Mouse (Mus musculus) neural tube, embryonic 13.5 days (tissue): ENCODE measurements around the gene Cxcl1. TPM values are rescaled to one million over a fixed set of nuclear protein-coding genes. Genes with fewer than 3 reads are reported as not detected.

ENCODE experiments used
- ATAC-seq: fragments of 200-750 bp; cut with Nextera tagmentation; 2 replicates; pipeline ENCODE4 v1.8.0; 2017; ENCODE audit warnings: low read depth, mild to moderate bottlenecking, moderate TSS enrichment, moderate library complexity
- H3K27ac ChIP-seq: fragments of 300-500 bp; sonication (generic); replicated peaks from 2 replicates; pipeline ENCODE4 v1.5.1; 2015; ENCODE audit warnings: moderate library complexity, mild to moderate bottlenecking, inconsistent platforms
- H3K27me3 ChIP-seq: fragments of 300-500 bp; sonication (generic); 2 replicates; pipeline ENCODE4 v1.6.1; 2015; ENCODE audit warnings: mild to moderate bottlenecking, inconsistent platforms
- H3K36me3 ChIP-seq: fragments of 300-500 bp; sonication (generic); 2 replicates; pipeline ENCODE4 v1.6.1; 2015; ENCODE audit warnings: mild to moderate bottlenecking, inconsistent platforms
- H3K4me1 ChIP-seq: fragments of 300-500 bp; sonication (generic); replicated peaks from 2 replicates; pipeline ENCODE4 v1.6.1; 2015; ENCODE audit warnings: inconsistent platforms
- H3K4me2 ChIP-seq: fragments of 300-500 bp; sonication (generic); 2 replicates; pipeline ENCODE4 v1.6.1; 2015; ENCODE audit warnings: inconsistent platforms, mild to moderate bottlenecking, moderate library complexity
- H3K4me3 ChIP-seq: fragments of 300-500 bp; sonication (generic); 2 replicates; pipeline ENCODE4 v1.5.1; 2015; ENCODE audit warnings: mild to moderate bottlenecking, inconsistent platforms
- H3K9ac ChIP-seq: fragments of 300-500 bp; sonication (generic); 2 replicates; pipeline ENCODE4 v1.6.1; 2015; ENCODE audit warnings: moderate library complexity, mild to moderate bottlenecking, inconsistent platforms
- H3K9me3 ChIP-seq: fragments of 300-500 bp; sonication (generic); 2 replicates; pipeline ENCODE4 v1.6.1; 2016; ENCODE audit warnings: inconsistent platforms
- WGBS: fragments of 180-500 bp; shearing (Covaris S2); methylation state at CpG from one replicate; pipeline ENCODE4 v1.1.7; 2015; 5-methylcytosine and 5-hydroxymethylcytosine counted together
- polyA plus RNA-seq: library from polyadenylated mRNA; unstranded; fragments of >200 nt; fragmentation: Nextera tagmentation; extraction: Ambion mirVana; gene quantifications from 2 replicates; pipeline ENCODE4 v1.2.1, GENCODE M21; 2015

Gene Cxcl1
- polyA plus RNA-seq, 1 experiment from 2014 or later: not detected

- Histone ChIP-seq H3K9me3 (no peaks in the 10 kb centered on the region), H3K4me2 (no peak overlapping the region), H3K9ac (no peak overlapping the region), H3K27me3 (no peaks in the 10 kb centered on the region), H3K4me1 (peaks cover 10% of the 10 kb centered on the region; the same call in 1 of the 2 replicates), H3K27ac (no peak overlapping the region), H3K36me3 (no peaks in the 10 kb centered on the region), H3K4me3 (no peak overlapping the region)
- WGBS: 73% methylated on average over 3 of the region's 3 CpGs
- no peak for ATAC-seq
These were observed 6.4 kb downstream of the Cxcl1 start for GRCm38 (mm10) chr5:90897429-90897828.

- Histone ChIP-seq H3K9ac (no peak overlapping the region), H3K36me3 (no peaks in the 10 kb centered on the region), H3K9me3 (no peaks in the 10 kb centered on the region), H3K4me2 (no peak overlapping the region), H3K4me3 (no peak overlapping the region), H3K4me1 (peaks cover 22% of the 10 kb centered on the region), H3K27me3 (peaks cover 8% of the 10 kb centered on the region), H3K27ac (no peak overlapping the region)
- WGBS: 82% methylated on average over 5 of the region's 5 CpGs
- ATAC-seq: no peak
These were observed 8.3 kb downstream of the Cxcl1 start for GRCm38 (mm10) chr5:90899308-90899707.

- no peak overlapping the region for H3K4me3 ChIP-seq
- H3K9ac ChIP-seq: no peak overlapping the region
- H3K9me3 ChIP-seq: no peaks in the 10 kb centered on the region
- peaks cover 16% of the 10 kb centered on the region for H3K27me3 ChIP-seq
- no peak for ATAC-seq
- 51% methylated on average over 7 of the region's 7 CpGs for WGBS
- H3K36me3 ChIP-seq: no peaks in the 10 kb centered on the region
- H3K27ac ChIP-seq: no peak overlapping the region
- H3K4me2 ChIP-seq: no peak overlapping the region
- peaks cover 22% of the 10 kb centered on the region for H3K4me1 ChIP-seq
These were observed 9.1 kb downstream of the Cxcl1 start for GRCm38 (mm10) chr5:90900147-90900546.

GRCm38 (mm10) chr5:90900688-90901087 lies 9.6 kb downstream of the Cxcl1 start:
- no peaks in the 10 kb centered on the region for H3K9me3 ChIP-seq
- H3K4me1 ChIP-seq: peaks cover 22% of the 10 kb centered on the region
- no peaks in the 10 kb centered on the region for H3K36me3 ChIP-seq
- peaks cover 16% of the 10 kb centered on the region for H3K27me3 ChIP-seq
- H3K4me2 ChIP-seq: no peak overlapping the region
- no peak overlapping the region for H3K4me3 ChIP-seq
- H3K9ac ChIP-seq: no peak overlapping the region
- ATAC-seq: no peak
- WGBS: 74% methylated on average over 7 of the region's 7 CpGs
- no peak overlapping the region for H3K27ac ChIP-seq

- Histone ChIP-seq H3K9me3 (no peaks in the 10 kb centered on the region), H3K9ac (peak overlapping the region; percentile 54; the same call in 1 of the 2 replicates), H3K27me3 (peaks cover 20% of the 10 kb centered on the region), H3K27ac (no peak overlapping the region), H3K36me3 (no peaks in the 10 kb centered on the region), H3K4me3 (peak overlapping the region; percentile 32), H3K4me2 (peak overlapping the region; percentile 65), H3K4me1 (peaks cover 22% of the 10 kb centered on the region)
- peak; percentile 73; the same call in 1 of the 2 replicates for ATAC-seq
- WGBS: 13% methylated on average over 10 of the region's 10 CpGs
These were observed 11.6 kb downstream of the Cxcl1 start for GRCm38 (mm10) chr5:90902380-90903260.

GRCm38 (mm10) chr5:90903339-90904020 lies 12.4 kb downstream of the Cxcl1 start, which contains the start of gene Cxcl2:
Gene Cxcl2, plus strand, starts transcription at chr5:90903871.
- Histone ChIP-seq H3K9me3 (no peaks in the 10 kb centered on the region), H3K36me3 (no peaks in the 10 kb centered on the region), H3K4me2 (peak within 1 kb of the TSS; percentile 65), H3K27ac (no peak within 1 kb of the TSS), H3K27me3 (peaks cover 20% of the 10 kb centered on the region), H3K4me3 (peak within 1 kb of the TSS; percentile 32), H3K4me1 (peaks cover 22% of the 10 kb centered on the region), H3K9ac (peak within 1 kb of the TSS; percentile 54)
- ATAC-seq: peak; percentile 78
- WGBS: 9% methylated on average over 22 of the region's 22 CpGs

- no peak overlapping the region for H3K9ac ChIP-seq
- no peak overlapping the region for H3K4me2 ChIP-seq
- H3K36me3 ChIP-seq: no peaks in the 10 kb centered on the region
- peaks cover 15% of the 10 kb centered on the region for H3K27me3 ChIP-seq
- no peak overlapping the region for H3K27ac ChIP-seq
- ATAC-seq: no peak
- 3% methylated on average over 2 of the region's 2 CpGs for WGBS
- no peaks in the 10 kb centered on the region for H3K9me3 ChIP-seq
- 0 out of 2 replicates have a peak, but pooled peaks cover under 1% of the 10 kb centered on the region for H3K4me1 ChIP-seq
- no peak overlapping the region for H3K4me3 ChIP-seq
These were observed 17.9 kb downstream of the Cxcl1 start for GRCm38 (mm10) chr5:90908983-90909382.

- Histone ChIP-seq H3K4me2 (no peak overlapping the region), H3K9ac (no peak overlapping the region), H3K9me3 (no peaks in the 10 kb centered on the region), H3K4me1 (no peaks in the 10 kb centered on the region), H3K4me3 (no peak overlapping the region), H3K27me3 (no peaks in the 10 kb centered on the region), H3K27ac (no peak overlapping the region), H3K36me3 (no peaks in the 10 kb centered on the region)
- WGBS: 85% methylated on average over 2 of the region's 2 CpGs
- ATAC-seq: no peak
These were observed 28.5 kb downstream of the Cxcl1 start for GRCm38 (mm10) chr5:90919495-90919894.

- no peak overlapping the region for H3K9ac ChIP-seq
- no peaks in the 10 kb centered on the region for H3K4me1 ChIP-seq
- no peak for ATAC-seq
- no peaks in the 10 kb centered on the region for H3K27me3 ChIP-seq
- no peak overlapping the region for H3K4me3 ChIP-seq
- no peaks in the 10 kb centered on the region for H3K36me3 ChIP-seq
- no peak overlapping the region for H3K27ac ChIP-seq
- WGBS: 93% methylated on average over 4 of the region's 4 CpGs
- no peaks in the 10 kb centered on the region for H3K9me3 ChIP-seq
- no peak overlapping the region for H3K4me2 ChIP-seq
These were observed 31.9 kb downstream of the Cxcl1 start for GRCm38 (mm10) chr5:90922958-90923357.

GRCm38 (mm10) chr5:90930546-90930945 lies 39.5 kb downstream of the Cxcl1 start:
- Histone ChIP-seq H3K4me1 (peaks cover 20% of the 10 kb centered on the region), H3K27me3 (no peaks in the 10 kb centered on the region), H3K27ac (peak overlapping the region; percentile 99), H3K9ac (peak overlapping the region; percentile 98), H3K4me2 (peak overlapping the region; percentile 64), H3K36me3 (peaks cover 15% of the 10 kb centered on the region), H3K9me3 (no peaks in the 10 kb centered on the region), H3K4me3 (peak overlapping the region; percentile 81)
- peak; percentile 13 for ATAC-seq
- 42% methylated on average over 2 of the region's 2 CpGs for WGBS

GRCm38 (mm10) chr5:90930971-90931851 lies 40.2 kb downstream of the Cxcl1 start, which contains the start of gene Mthfd2l:
Gene Mthfd2l, plus strand, starts transcription at chr5:90931117.
- under 1% methylated on average over 79 of the region's 79 CpGs for WGBS
- Histone ChIP-seq H3K9ac (peak within 1 kb of the TSS; percentile 98), H3K4me3 (peak within 1 kb of the TSS; percentile 81), H3K27me3 (no peaks in the 10 kb centered on the region), H3K4me1 (peaks cover 20% of the 10 kb centered on the region), H3K27ac (peak within 1 kb of the TSS; percentile 99), H3K36me3 (peaks cover 15% of the 10 kb centered on the region), H3K9me3 (no peaks in the 10 kb centered on the region), H3K4me2 (peak within 1 kb of the TSS; percentile 64)
- ATAC-seq: peak; percentile 98
